Mouse (Mus musculus): ENCODE results near the gene Rpl37. TPM values are rescaled to one million over a fixed set of nuclear protein-coding genes. Genes with fewer than 3 reads are reported as not detected.

Gene Rpl37
- 1,831 and 1,970 TPM in 2 replicates for polyA plus RNA-seq (2012; rRNA removed)

DNA sequence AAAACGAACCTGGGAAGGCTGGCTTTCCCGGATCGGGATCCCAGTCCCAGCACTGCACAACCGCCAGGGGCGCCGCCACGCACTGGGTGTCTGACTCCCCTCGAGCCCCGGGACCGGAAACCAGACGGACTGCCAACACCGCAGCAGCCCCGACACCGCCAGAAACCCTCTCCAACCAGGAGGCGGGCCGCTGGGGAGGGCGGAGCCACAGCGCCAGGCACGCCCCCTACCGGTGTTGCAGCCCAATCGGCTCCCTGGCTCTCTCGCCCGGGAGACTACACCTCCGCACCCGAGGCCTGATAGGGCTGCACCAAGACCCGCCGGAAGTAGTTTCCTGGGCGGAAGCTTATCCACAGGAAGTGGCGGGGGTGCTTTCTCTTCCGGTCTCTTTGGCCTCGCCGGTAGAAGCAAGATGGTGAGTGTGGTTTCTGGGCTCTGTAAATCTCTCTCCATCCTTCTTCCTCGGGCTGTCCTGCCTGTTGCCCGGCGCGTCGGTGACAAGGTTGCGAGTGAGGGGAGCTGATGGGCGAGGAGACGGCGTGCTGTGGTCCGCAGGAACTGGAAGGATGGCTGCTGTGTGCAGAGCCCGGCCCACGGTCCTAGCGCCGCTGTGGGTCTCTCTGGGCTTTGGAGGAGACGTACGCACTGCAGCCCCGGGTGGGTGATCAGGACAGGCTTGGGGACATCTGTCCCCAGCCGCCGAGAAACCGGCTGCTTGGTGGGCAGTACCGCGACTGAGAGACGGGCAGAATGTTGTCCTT, at the start of gene Rpl37:
Gene Rpl37 (plus strand): TSS at position 376 of the 761 bp plus-strand sequence.
- DNase-seq (ENCODE audit: low spot score) = peak; percentile 99

DNA sequence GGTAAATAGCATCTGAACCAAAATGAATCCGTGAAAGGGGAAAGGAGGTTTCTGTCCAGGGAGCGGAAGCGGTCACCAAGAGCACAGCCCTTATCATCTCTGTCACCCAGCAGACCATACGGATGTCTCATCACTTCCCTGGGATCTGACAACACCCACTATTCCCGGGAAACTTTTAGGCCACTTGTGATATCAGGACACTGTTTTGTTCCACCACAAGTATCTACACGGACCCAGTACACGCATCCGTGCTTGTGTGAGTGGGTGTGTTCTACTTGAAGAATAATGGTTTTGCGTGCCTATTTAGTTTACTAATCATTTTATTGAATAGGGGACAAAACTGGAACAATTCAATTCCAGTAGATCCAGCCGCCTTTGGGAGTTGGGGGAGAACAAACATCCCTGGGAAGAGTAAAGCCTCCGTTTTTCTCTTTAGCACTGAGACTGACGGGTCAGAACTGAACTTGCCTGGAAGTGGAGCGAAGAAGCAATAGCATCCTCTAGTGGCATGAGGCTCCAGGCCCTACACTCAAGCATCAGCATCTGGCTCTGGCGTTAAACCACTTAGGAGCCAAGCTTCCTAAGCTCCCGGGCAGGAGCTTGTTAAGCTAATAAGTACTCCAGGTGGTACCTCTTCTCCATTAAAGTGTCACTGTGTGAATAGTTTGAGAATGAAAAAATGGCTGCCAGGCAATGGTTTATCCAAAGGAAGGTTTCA, 47.5 kb upstream of the Rpl37 start:
- DNase-seq (ENCODE audit: low spot score) = no peak

DNA sequence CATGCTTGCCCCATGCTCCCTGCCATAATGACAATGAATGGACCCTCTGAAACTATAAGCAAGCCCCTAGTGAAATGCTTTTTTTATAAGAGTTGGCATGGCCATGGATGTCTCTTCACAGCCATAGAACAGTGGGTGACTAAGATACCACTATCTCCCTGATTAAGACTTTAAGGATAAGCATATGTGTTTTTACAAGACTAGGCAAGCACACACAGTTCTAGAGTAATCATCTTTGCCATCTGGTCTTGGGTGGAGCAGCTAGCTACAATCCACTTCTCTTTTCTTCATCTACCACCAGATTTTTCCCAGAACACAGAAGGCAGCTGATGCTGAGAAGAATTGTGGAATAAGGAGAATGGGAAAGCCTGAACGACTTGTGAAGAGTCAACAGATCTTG, 35.2 kb upstream of the Rpl37 start:
- DNase-seq (ENCODE audit: low spot score) = no peak

DNA sequence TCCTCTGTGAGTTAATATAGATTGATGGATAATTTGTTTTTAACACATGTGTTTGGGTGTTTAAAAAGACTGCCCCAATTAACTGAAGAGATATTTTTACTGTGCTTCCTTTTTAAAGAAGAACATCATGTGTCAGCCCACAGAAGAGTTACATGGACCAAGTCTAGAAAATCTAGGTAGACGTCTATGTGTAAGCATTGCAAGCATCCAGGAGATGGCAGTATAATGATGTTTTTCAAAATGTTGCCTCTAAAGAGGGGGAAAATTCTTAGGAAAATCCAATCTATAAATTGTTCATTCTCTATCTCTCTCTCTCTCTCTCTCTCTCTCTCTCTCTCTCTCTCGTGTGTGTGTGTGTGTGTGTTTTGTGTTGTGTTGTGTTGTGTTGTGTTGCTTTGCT, 30.3 kb upstream of the Rpl37 start:
- DNase-seq (ENCODE audit: low spot score) = no peak

DNA sequence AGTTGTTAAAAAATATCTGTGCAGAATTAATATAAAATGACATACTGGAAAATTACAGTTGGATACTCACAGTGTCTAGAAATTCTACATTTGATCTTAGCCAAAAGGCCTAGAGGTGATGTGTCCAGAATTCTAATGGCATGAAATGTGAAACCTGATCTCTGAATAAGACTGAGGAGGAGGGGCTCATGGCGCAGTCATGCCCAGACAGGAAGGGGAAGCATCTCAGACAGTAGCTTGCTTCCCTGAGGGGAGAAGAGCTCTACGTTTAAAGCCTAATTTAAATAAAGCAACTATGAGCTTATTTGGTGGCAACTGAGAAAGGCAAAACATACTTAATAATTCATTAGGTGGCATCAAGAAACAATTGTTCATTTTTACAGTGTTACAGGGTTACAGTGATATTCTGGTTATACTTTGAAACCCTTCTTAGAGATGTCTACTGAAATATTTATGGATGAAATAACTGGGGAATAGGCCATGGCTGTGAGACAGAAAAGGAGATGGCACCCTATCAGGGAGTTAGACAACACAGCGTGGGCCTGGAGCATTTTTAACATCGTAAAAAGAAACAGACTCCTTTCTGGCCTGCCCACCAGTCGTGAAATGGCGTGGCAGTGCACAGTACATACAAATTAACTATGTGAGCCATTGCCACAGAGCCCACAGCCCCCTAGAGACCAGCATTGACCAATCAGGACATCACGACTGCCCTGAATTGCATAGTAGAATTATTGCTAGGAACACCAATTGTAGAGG, 27.4 kb upstream of the Rpl37 start:
- no peak for DNase-seq (ENCODE audit: low spot score)

DNA sequence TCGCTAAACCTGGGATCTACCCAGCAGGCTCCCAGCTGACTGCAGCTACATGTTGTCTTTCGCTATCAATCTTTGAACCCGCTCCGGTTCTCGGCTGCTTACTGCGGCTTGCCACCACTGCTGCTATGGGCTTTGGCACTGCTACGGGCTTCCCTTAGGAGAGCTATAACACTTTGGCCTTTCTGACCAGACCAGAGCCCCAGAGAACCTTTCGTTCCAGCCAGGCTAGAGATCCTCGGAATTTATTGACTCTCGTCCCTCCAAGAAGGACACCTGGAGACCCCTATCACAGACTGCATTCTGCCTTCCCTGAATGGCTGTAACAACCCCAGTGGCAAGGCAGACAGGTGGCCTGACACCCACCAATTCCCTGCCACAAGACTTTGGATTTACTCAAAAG, 26.3 kb upstream of the Rpl37 start:
- DNase-seq (ENCODE audit: low spot score) = no peak

DNA sequence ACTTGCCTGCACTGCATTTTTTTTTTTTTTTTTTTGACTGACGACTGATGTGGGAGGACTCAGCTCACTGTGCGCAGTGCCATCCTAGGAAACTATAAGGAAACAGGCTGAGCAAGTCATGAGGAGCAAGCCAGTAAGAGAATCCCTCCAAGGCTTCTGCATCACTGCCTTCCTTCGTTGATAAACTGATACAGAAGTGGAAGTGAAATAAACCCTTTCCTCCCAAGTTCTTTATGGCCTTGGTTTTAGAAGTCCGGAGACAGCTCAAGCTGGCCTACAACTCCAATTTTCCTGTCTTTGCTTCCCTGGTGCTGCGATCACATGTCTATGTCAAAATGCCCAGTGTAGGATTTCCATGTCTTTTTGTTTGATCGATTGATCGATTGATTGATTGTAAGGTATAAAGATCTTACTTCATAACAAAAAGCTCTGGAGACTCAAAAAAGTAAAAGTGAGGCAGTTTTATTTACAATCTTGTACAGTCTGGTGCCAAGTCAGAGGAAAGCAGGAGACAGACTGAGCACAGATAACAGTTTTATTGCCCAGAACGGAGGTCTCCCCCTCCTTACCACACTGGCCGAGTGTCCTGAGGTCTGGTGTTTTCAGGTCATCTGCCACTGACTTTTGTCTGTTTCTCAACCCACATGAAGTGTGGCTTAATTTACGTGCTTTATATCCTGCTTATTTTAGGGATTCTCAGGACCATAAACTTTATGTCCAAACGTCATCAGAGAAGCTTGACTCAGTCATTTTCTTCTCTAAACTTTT, 20.7 kb upstream of the Rpl37 start:
- DNase-seq (ENCODE audit: low spot score) = no peak

DNA sequence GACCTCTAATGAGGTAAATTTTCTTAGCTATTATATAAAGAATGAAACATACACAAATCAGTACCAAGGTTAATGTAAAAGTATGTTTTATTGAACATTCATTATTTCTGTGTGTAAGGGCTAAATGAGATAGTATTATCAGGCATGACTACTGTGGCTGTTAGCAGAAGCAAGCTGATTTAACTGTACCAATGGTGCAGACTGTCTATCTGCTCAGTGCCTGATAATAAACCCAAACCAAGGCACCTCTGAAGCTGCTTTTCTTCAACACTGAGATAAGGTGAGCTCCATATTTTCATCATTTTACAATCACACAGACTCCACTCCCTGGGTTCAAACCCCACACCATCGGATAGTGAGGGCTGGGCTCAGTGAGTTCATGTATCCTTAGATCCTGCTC, 19.1 kb upstream of the Rpl37 start:
- no peak for DNase-seq (ENCODE audit: low spot score)

DNA sequence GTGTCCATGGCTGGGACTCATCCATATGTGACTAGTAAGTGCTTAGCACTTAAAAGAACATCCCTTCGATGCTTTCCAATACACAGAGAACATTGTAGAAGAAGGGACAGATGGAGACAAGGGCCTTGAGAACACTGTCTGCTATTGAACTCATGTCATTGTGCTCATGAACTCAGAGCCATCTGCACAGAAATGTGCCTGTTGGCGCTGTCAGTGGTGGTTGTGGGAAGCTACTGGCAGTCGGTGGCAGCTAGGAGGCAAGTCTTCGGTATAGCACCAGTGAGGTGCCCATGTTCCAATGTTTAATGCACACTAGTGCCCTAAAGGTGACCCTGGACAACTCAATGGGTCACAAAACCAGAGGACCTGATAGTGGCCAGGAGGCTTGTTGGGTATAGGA, 14.1 kb upstream of the Rpl37 start:
- DNase-seq (ENCODE audit: low spot score) = no peak

DNA sequence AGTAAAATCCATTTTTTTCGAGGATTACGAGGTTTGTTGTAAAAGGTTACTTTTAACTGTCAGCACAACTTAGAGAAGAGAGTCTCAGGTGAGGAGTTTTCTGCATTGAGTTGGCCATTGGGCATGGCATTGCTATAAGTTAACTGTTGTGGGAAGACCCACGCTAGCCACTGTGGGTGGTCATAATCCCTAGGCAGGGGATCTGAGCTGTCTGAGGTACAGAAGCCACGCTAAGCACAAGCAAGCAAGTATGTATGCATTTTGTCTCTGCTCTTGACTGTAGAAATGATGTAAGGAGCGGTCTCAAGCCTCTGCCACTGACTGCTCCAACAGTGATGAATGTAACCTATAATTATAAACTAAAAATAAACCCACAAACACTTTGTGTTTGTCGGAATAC, 10.6 kb upstream of the Rpl37 start:
- no peak for DNase-seq (ENCODE audit: low spot score)

DNA sequence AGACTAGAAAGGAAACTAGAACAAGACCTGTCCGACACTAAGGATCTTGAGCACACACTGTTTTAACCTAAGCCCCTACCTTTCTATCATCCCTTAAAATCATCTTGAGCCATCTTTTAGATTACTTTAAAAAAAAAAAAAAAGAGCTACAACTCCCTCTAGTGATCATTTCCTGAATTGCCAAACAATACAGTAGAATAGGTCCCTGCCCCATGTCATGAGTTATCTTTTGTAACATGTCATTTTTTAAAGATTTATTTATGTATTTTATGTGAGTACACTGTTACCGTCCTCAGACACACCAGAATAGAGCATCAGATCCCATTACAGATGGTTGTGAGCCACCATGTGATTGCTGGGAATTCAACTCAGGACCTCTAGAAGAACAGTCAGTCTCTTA, 10.2 kb upstream of the Rpl37 start:
- DNase-seq (ENCODE audit: low spot score) = no peak

DNA sequence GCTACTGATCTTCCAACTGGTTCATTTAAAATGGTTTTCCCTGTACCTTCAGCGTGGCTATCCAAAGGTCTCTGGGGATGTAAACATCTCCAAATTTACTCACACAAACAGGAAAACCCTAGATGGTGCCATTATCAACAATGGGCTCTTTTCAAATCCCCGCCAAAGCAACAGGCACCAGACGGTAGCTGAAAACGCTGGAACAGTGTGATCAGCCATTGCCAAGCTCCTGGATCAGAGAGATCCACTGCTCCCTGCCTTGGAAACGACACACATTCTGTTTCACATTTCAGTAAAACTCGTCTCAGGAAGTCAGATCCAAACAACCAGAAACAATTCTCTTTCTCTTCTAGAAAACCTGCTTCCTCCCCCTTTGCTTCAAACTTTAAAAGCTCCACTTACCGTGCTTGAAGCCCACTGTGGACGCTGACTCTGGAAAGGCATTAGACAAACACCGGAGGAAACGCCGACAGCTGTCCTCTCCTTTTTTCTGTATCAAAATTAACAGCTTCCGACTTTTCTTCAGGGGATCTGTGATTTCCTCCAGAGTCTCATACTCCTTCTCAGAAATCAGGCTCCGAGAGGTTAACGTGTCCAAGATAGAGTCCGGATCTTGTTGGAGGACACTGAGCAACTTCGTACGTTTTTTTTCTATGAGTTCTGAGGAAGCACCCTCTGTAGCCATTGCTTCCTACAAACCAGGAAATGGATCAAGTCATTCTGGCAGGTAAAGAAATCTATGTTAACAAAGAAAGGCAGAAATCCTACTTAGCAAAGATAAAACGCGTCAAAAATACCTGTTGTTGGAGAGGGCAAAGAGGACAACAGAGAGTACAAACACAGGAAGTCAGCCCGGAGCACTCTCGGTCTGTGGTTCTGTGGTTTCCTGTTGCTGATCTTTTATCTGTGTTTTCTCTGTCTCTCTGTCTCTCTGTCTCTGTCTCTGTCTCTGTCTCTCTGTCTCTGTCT, 8.5 kb upstream of the Rpl37 start, which contains the start of gene Card6:
Gene Card6 (minus strand): TSS at position 854 of the 969 bp plus-strand sequence.
- no peak for DNase-seq (ENCODE audit: low spot score)

DNA sequence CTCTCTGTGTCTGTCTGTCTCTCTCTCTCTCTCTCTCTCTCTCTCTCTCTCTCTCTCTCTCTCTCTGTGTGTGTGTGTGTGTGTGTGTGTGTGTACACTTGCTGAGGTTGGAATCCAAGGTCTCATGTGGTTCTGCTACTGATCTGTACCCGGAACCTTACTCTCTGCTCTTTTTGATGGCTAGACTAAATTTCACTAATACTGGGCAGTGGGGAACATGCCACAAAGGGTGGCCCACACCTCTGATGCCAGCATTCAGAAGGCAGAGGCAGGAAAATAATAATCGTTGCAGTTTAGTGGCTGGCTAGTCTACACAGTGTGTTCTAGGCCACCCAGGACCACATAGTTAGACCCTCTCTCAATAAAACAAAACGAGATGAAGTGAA, 7.8 kb upstream of the Rpl37 start:
- DNase-seq (ENCODE audit: low spot score) = no peak

DNA sequence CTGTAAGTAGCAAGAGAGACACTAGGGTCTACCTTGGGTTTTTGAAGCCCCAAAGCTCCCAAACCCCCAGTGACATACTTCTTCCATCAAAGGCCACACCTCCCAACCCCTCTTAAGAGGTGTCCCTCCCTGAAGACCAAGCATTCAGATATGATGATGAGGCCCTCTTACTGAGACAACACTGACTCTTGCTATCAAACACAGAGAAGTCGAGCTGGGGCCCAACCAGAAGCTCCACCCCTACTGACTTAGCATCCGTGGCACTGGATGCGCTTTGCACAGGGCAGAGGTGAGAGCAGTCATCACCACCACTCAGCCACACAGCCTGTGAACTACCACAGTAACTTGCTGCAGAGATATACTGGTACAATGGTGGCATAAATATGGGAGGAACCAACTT, 3.8 kb upstream of the Rpl37 start:
- DNase-seq (ENCODE audit: low spot score) = no peak

DNA sequence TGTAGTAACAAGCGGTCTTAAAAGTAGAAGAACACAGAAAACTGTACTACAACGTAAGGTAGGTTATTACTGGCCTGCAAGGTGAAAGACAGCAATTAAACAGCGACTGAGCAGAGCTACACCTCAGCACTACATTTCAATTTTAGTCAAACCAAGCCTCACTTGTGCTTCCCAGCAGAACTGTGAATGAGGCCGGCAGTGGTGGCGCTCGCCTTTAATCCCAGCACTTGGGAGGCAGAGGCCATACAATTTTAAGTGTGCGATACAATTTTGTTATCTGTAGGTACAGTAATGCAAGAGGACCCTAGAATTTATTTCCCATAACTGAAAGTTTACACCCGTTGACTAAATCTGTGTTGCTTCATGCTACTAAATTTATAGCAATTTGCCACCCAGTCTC, 1.3 kb upstream of the Rpl37 start:
- no peak for DNase-seq (ENCODE audit: low spot score)

DNA sequence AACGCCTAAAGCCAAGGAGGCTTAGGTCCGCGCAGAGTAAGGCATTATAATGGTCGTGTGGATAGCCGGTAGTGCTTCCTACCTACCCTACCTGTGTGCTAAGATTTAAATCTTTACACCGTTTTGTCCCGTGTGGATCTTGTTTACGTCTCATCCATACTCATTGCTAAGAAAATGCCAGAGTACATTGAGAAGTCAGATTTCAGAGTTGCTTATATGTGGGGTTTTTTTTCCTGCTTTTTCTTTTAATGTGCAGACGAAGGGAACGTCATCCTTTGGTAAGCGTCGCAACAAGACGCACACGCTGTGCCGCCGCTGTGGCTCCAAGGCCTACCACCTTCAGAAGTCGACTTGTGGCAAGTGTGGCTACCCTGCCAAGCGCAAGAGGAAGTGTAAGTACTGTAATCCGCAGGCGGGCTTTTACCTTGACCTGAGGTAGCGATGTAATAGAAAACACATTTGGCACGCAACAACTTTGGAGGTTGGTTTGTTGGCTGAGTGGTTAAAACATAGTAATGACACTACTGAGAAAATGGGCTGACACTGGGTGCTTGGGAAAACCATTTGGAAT, 671 bp downstream of the Rpl37 start:
- DNase-seq (ENCODE audit: low spot score) = no peak

DNA sequence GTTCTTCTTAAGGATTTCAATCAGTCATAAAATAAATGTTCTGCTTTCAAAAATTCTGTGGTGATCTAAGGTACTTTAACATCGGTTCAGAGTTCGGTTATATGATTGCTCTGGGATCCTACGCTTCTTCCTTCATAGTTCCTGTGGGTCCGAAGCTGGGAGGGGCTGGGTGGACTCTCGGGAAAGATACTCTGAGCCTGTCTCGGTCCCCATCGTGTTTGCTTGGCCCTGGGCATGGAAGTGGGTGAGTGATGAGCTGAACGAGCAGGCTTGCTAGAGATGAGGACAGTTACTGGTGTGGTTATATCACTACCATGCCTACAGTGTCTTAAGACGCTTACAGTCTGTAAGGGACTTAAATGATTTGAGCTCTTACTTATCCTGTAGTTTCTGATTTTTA, 2.2 kb downstream of the Rpl37 start:
- DNase-seq (ENCODE audit: low spot score) = no peak

DNA sequence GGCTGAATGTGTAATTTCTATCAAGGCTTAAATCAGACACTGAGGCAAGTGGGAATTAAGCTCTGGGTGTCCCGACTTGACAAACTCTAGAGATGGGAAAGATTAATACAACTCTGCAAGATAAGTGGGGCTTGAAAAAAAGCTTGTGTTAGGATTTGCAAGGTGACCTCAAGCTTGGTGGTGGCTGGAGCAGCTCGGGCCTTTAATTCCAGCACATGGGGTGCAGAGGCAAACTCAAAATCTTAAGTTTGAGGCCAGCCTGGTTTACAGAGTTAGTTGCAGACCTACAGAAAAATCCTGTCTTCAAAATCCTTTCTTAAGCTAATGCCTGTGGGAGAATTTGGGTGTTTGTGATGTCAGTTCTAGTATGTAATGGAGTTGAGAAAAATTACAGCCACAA, 2.7 kb downstream of the Rpl37 start:
- DNase-seq (ENCODE audit: low spot score) = no peak

DNA sequence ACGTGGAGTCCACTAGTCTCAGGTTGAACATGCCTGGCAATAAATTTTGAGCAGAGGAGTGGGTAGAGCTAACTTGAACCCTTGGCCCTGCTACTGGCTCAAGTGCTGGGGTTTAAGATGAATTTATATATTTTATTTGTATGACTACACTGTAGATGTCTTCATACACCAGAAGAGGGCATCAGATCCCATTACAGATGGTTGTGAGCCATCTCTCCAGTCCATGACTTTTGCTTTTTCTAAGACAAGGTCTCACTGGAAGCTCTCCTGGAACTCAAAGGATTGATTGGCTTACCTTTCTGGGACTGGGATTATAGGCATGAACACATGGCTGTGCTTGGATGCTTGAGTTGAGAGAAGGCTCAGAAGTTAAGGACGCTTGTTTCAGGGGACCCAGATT, 3.3 kb downstream of the Rpl37 start:
- no peak for DNase-seq (ENCODE audit: low spot score)

DNA sequence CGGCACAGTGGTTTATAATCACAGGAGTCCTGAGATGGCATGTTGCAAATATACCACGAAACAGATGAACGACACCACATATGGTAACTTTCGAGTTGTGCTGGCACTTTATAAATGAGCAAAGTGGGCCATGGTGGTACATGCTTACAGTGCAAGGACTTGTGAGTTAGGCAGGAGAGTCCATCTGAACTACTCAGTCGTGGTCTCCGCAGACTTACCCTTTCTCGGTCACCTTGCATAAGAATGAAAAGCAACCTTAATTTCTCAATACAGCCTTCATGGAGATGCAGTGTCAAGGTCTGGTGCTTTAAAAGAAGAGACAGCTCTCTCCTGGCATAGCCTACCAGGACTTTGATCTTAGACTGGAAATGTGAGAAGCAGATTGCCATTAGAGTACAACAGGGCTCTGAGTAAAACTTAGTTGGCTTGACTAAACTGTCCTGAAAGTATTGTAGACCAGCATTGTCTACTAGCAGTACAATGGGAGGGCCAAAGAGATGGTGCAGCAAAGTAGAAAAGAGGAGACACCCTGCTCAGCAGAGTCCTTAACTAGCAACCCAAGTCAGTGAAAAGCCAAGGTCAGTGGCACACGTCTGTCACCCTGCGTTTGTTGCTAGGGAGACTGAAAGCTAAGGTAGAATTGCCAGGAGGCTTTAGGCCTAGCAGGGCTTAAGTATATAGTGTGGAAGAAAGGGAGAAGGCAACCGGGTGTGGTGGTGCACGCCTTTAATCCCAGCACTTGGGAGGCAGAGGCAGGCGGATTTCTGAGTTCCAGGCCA, 5.3 kb downstream of the Rpl37 start:
- no peak for DNase-seq (ENCODE audit: low spot score)

Data from urinary bladder, adult 2 months (tissue).